Mouse (Mus musculus) T-helper 17 cell (primary cell): Measurements from ENCODE around the gene Capzb.

Source experiments
- in situ Hi-C, 2 experiments: fragments of 300-600 bp; cut with MboI, MseI; formaldehyde crosslinking; loops; 1 replicate in 1 of 2; 2 replicates in 1 of 2; pipeline ENCODE4 v1.15.1; 2025; ENCODE audit warnings: high pct_unique_total_duplicates in 2 of 2

Gene Capzb

GRCm38 (mm10) chr4:139192499-139193175 lies at the start of gene Capzb:
Gene Capzb (plus strand): TSS chr4:139192899.
- in situ Hi-C loops, result loop anchor here in 1 of 2 experiments (10.0 kb wide), 1 partner anchor 218 kb away; the partner anchor contains the start of gene Tmco4

GRCm38 (mm10) chr4:139142985-139143384 lies 49.7 kb upstream of the Capzb start:
- in situ Hi-C loops, result no loop called here

- in situ Hi-C loops, result no loop called here
Observed at GRCm38 (mm10) chr4:139144577-139144976, 48.1 kb upstream of the Capzb start.

- in situ Hi-C loops, result no loop called here
Observed at GRCm38 (mm10) chr4:139145156-139145555, 47.5 kb upstream of the Capzb start.

- in situ Hi-C loops, result no loop called here
Observed at GRCm38 (mm10) chr4:139146760-139147159, 45.9 kb upstream of the Capzb start.

GRCm38 (mm10) chr4:139151370-139151769 lies 41.3 kb upstream of the Capzb start:
- in situ Hi-C loops, result loop anchor here in 1 of 2 experiments (25.0 kb wide), 1 partner anchor 961 kb away; no protein-coding TSS in a partner anchor

- in situ Hi-C loops, result loop anchor here in 1 of 2 experiments (25.0 kb wide), 1 partner anchor 958 kb away; no protein-coding TSS in a partner anchor
Observed at GRCm38 (mm10) chr4:139154576-139155307, 38.0 kb upstream of the Capzb start.

GRCm38 (mm10) chr4:139156538-139156937 lies 36.2 kb upstream of the Capzb start:
- in situ Hi-C loops, result loop anchor here in 1 of 2 experiments (25.0 kb wide), 1 partner anchor 956 kb away; no protein-coding TSS in a partner anchor

- in situ Hi-C loops, result loop anchor here in 1 of 2 experiments (25.0 kb wide), 1 partner anchor 954 kb away; no protein-coding TSS in a partner anchor
Observed at GRCm38 (mm10) chr4:139158350-139158749, 34.3 kb upstream of the Capzb start.

GRCm38 (mm10) chr4:139161076-139161475 lies 31.6 kb upstream of the Capzb start:
- in situ Hi-C loops, result loop anchor here in 1 of 2 experiments (25.0 kb wide), 1 partner anchor 951 kb away; no protein-coding TSS in a partner anchor

- in situ Hi-C loops, result loop anchor here in 1 of 2 experiments (25.0 kb wide), 1 partner anchor 948 kb away; no protein-coding TSS in a partner anchor
Observed at GRCm38 (mm10) chr4:139164082-139164481, 28.6 kb upstream of the Capzb start.

GRCm38 (mm10) chr4:139165259-139165658 lies 27.4 kb upstream of the Capzb start:
- in situ Hi-C loops, result loop anchor here in 1 of 2 experiments (25.0 kb wide), 1 partner anchor 947 kb away; no protein-coding TSS in a partner anchor

GRCm38 (mm10) chr4:139166244-139166643 lies 26.5 kb upstream of the Capzb start:
- in situ Hi-C loops, result loop anchor here in 1 of 2 experiments (25.0 kb wide), 1 partner anchor 946 kb away; no protein-coding TSS in a partner anchor

GRCm38 (mm10) chr4:139167107-139167506 lies 25.6 kb upstream of the Capzb start:
- in situ Hi-C loops, result loop anchor here in 1 of 2 experiments (25.0 kb wide), 1 partner anchor 945 kb away; no protein-coding TSS in a partner anchor

- in situ Hi-C loops, result loop anchor here in 1 of 2 experiments (25.0 kb wide), 1 partner anchor 943 kb away; no protein-coding TSS in a partner anchor
Observed at GRCm38 (mm10) chr4:139168985-139169747, 23.5 kb upstream of the Capzb start.

GRCm38 (mm10) chr4:139169748-139170279 lies 22.9 kb upstream of the Capzb start:
- in situ Hi-C loops, result loop anchor here in 1 of 2 experiments (25.0 kb wide), 1 partner anchor 942 kb away; no protein-coding TSS in a partner anchor

GRCm38 (mm10) chr4:139175061-139175971 lies 17.4 kb upstream of the Capzb start:
- in situ Hi-C loops, result no loop called here

GRCm38 (mm10) chr4:139176023-139176422 lies 16.7 kb upstream of the Capzb start:
- in situ Hi-C loops, result no loop called here

- in situ Hi-C loops, result no loop called here
Observed at GRCm38 (mm10) chr4:139177921-139178320, 14.8 kb upstream of the Capzb start.

- in situ Hi-C loops, result no loop called here
Observed at GRCm38 (mm10) chr4:139178377-139178776, 14.3 kb upstream of the Capzb start.
